Mouse (Mus musculus): ENCODE data around the gene Unc5c. TPM values are rescaled to one million over a fixed set of nuclear protein-coding genes. Genes with fewer than 3 reads are reported as not detected.

The Unc5c gene
- polyA plus RNA-seq, 1 experiment: not detected

DNA sequence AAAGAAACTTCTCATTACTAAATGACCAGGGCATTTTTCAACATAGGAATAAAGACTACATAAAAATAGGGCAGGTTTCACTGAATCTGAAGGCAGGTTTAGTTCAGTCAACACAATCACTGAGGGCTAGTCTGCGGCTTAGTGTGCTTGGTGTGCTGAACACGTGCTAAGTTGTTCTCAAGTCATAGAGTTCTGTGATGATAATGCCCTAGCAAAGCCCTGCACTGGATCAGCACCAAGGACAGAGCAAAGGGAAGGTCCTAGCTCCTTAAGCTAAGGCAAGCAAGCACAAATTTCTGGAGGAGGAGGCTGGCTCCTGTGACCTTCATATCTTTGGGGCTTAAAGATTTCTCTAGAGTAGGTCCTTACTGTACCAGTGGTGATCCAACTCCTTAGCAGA is 346.3 kb downstream of the Unc5c start:
- H3K4me1 ChIP-seq (ENCODE audit: control insufficient read depth, insufficient read depth, low read length): no peaks in the 10 kb centered on the region
- no peak overlapping the region for H3K4me3 ChIP-seq (ENCODE audit: insufficient read depth, low read length)
- TF ChIP-seq CTCF (IDR thresholded peaks at IDR 0.05; ENCODE audit: low read depth, low read length) (no peak), POLR2A (IDR thresholded peaks at IDR 0.05; ENCODE audit: borderline replicate concordance, low read depth, low read length) (no peak)
- no peak overlapping the region for H3K27ac ChIP-seq (ENCODE audit: insufficient read depth, low read depth, low read length)

DNA sequence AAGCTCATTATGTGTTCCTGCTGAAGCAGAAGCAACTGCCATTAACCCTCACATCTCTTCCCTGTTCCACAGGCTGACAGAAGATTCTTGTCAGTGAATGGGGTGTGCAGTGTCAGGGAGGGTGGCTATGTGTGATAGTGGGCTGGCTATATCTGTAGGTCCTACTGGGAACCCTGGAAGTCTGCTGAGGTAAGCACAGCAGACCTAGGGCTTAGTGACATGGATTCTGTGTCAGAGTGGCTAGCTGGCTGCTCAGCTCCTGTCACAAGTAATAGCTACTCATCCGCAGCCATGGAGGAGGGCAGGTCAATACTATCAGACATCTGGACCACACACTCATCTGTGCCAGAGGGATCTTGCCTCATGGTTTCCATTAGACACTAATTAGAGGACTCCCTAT is 349.8 kb downstream of the Unc5c start:
- H3K4me1 ChIP-seq (ENCODE audit: control insufficient read depth, insufficient read depth, low read length): no peaks in the 10 kb centered on the region
- TF ChIP-seq CTCF (IDR thresholded peaks at IDR 0.05; ENCODE audit: low read depth, low read length) (no peak), POLR2A (IDR thresholded peaks at IDR 0.05; ENCODE audit: borderline replicate concordance, low read depth, low read length) (no peak)
- no peak overlapping the region for H3K27ac ChIP-seq (ENCODE audit: insufficient read depth, low read depth, low read length)
- H3K4me3 ChIP-seq (ENCODE audit: insufficient read depth, low read length): no peak overlapping the region

DNA sequence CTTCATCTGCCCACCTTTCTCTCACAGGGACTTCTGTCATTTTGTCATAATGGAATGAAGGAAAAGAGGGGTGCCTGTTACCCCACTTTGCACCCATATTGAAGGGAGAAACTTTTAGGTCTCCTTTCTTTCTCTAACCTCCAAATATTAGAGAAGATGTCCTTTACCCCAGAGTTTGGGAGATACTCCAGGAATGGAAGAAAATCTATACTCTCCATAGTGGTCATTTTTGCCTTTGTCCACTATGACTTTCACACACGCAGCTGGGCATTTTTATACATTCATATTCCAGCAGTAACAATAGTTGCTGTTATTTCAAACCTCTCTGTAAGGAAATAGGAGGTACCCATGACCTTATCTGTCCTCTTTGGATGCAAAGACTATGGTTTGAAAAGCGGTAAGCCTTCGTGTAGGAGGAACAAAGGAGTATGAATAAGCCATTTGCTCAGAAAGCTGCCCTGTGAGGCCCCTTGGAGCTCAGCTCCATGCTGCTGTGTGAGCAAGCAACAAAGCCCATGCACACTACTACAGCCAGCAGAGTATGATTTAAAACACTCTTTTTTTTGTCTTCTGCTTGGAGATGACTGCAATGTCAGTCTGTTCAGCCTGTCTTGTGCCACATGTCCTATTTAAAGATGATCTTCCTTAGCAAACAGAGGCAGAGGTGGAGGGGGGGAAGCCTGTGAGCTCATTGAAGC is 353.7 kb downstream of the Unc5c start:
- no peaks in the 10 kb centered on the region for H3K4me1 ChIP-seq (ENCODE audit: control insufficient read depth, insufficient read depth, low read length)
- no peak overlapping the region for H3K4me3 ChIP-seq (ENCODE audit: insufficient read depth, low read length)
- H3K27ac ChIP-seq (ENCODE audit: insufficient read depth, low read depth, low read length): no peak overlapping the region
- TF ChIP-seq CTCF (IDR thresholded peaks at IDR 0.05; ENCODE audit: low read depth, low read length): no peak
- TF ChIP-seq POLR2A (IDR thresholded peaks at IDR 0.05; ENCODE audit: borderline replicate concordance, low read depth, low read length): no peak

DNA sequence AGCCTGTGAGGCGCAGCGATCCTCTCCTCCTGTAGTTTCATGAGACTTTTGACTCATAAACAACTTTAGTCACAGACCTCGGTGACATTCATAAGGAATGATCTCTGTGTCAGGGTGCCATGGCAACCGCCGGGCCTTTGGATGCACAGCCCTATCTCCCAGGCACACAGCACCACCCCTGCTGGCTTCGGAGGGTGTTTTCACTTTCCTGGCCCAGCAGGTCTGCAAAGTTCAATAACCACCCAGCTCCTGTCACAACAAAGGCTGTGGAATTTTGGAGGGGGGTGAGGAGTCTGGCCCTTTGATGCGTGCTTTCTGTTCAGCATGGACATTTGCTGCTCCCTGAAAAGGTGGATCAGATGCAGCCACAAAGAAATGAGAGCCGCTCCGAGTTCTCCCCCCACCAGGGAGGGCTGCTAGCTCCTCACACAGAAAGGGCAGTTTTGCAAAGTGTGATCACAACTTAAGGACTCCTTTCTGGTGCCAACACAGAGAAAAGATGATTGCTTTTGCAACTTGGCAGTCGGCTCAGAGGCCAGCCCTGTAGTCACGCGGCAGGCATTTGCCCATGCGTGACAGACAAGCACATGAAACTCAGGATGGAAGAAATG is 354.4 kb downstream of the Unc5c start:
- Histone ChIP-seq H3K4me3 (ENCODE audit: insufficient read depth, low read length) (no peak overlapping the region), H3K4me1 (ENCODE audit: control insufficient read depth, insufficient read depth, low read length) (no peaks in the 10 kb centered on the region), H3K27ac (ENCODE audit: insufficient read depth, low read depth, low read length) (no peak overlapping the region)
- TF ChIP-seq POLR2A (IDR thresholded peaks at IDR 0.05; ENCODE audit: borderline replicate concordance, low read depth, low read length) (no peak), CTCF (IDR thresholded peaks at IDR 0.05; ENCODE audit: low read depth, low read length) (no peak)

DNA sequence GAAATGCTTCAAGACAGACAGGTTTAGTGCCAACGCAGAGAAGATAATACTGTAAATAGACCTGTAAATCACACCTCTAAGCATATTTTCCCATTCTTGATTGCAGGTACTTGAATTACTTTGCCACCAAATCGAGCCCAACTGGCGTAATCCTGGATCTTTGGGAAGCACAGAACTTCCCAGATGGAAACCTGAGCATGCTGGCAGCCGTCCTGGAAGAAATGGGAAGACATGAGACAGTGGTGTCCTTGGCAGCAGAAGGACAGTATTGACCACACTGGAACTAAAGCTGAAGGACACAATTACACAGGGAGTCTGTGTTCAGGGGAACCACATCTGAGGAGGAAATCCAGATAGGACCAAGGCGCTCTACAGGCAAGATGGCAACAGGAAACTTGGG is 363.3 kb downstream of the Unc5c start:
- Histone ChIP-seq H3K27ac (ENCODE audit: insufficient read depth, low read depth, low read length) (no peak overlapping the region), H3K4me1 (ENCODE audit: control insufficient read depth, insufficient read depth, low read length) (no peaks in the 10 kb centered on the region), H3K4me3 (ENCODE audit: insufficient read depth, low read length) (no peak overlapping the region)
- TF ChIP-seq POLR2A (IDR thresholded peaks at IDR 0.05; ENCODE audit: borderline replicate concordance, low read depth, low read length) (no peak), CTCF (IDR thresholded peaks at IDR 0.05; ENCODE audit: low read depth, low read length) (no peak)

DNA sequence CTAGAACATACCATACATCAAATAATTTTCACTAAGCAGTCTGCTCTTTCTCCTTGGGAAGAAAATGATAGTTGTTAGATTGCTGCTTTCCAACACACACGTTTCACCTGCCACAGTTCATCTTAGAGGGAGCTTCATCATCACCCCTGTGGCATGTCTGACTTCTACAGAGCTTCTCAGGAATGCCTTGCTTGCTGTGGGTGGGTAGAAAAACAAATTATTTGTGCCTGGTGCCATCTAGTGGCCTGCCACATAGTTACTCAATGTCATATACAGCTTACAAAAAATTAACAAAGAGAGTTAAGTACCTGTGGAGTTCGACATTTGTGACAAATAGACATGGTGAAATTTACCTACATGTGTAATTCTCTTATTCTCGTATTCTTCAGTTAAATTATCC is 366.1 kb downstream of the Unc5c start:
- no peak overlapping the region for H3K4me3 ChIP-seq (ENCODE audit: insufficient read depth, low read length)
- no peak overlapping the region for H3K27ac ChIP-seq (ENCODE audit: insufficient read depth, low read depth, low read length)
- TF ChIP-seq POLR2A (IDR thresholded peaks at IDR 0.05; ENCODE audit: borderline replicate concordance, low read depth, low read length) (no peak), CTCF (IDR thresholded peaks at IDR 0.05; ENCODE audit: low read depth, low read length) (no peak)
- H3K4me1 ChIP-seq (ENCODE audit: control insufficient read depth, insufficient read depth, low read length): no peaks in the 10 kb centered on the region

DNA sequence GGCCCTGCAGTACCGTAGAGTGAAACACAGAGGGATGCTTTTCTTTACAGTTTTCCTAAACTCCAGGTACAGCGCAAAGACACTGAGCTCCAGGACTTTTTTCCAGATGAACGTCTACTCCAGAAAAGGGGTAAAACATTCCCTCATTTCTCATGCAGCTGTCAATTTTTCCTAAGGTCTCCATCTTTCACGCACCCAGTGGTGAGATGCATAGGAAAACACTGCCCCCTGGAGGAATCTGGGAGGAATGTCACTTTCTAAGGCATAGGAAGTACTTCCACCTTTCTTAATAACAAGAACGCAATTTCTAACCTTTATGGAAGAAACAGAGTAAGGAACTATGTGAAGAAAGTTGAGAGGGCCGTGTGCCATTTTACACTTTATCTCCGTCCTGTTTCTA is 373.8 kb downstream of the Unc5c start:
- H3K27ac ChIP-seq (ENCODE audit: insufficient read depth, low read depth, low read length): no peak overlapping the region
- no peaks in the 10 kb centered on the region for H3K4me1 ChIP-seq (ENCODE audit: control insufficient read depth, insufficient read depth, low read length)
- no peak overlapping the region for H3K4me3 ChIP-seq (ENCODE audit: insufficient read depth, low read length)
- TF ChIP-seq POLR2A (IDR thresholded peaks at IDR 0.05; ENCODE audit: borderline replicate concordance, low read depth, low read length) (no peak), CTCF (IDR thresholded peaks at IDR 0.05; ENCODE audit: low read depth, low read length) (no peak)

DNA sequence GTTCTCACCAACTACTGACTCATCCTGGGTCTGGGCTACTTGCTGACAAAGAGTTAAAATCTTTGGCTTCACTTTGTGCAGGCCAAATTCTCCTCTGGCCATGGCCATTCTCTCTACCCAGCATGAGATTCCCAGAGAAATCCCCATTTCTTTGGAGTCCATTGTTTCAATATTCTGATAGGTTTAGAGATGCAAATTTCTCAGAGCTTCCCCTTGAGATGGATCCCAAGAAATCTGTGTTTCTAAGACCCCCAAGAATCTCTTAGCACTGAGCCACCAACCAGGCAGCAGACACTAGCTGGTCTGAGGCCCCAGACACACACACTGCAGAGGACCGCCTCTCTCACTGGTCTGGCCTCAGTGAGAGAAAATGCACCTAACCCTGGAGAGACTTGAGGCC is 384.2 kb downstream of the Unc5c start:
- Histone ChIP-seq H3K27ac (ENCODE audit: insufficient read depth, low read depth, low read length) (no peak overlapping the region), H3K4me3 (ENCODE audit: insufficient read depth, low read length) (no peak overlapping the region), H3K4me1 (ENCODE audit: control insufficient read depth, insufficient read depth, low read length) (no peaks in the 10 kb centered on the region)
- TF ChIP-seq CTCF (IDR thresholded peaks at IDR 0.05; ENCODE audit: low read depth, low read length) (no peak), POLR2A (IDR thresholded peaks at IDR 0.05; ENCODE audit: borderline replicate concordance, low read depth, low read length) (no peak)

DNA sequence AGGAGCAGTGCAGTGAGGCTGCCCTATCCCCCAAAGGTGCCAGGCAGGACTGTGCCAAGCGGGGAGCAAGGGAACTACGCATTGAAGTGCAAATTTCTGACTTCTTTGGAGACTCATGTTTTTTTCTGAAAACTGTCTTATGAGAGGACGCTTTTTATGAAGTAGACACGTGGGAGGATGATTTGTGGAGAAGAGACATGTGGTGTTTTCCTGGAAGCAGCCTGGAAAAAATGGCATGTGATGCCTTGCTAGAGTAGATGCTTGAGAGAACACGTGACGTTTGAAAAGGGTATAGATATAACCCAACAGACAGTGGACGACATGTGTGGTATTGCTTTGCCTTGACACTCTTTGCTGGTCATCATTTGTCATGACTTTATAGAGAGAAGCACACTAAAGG is 385.1 kb downstream of the Unc5c start:
- Histone ChIP-seq H3K27ac (ENCODE audit: insufficient read depth, low read depth, low read length) (no peak overlapping the region), H3K4me3 (ENCODE audit: insufficient read depth, low read length) (no peak overlapping the region), H3K4me1 (ENCODE audit: control insufficient read depth, insufficient read depth, low read length) (no peaks in the 10 kb centered on the region)
- TF ChIP-seq POLR2A (IDR thresholded peaks at IDR 0.05; ENCODE audit: borderline replicate concordance, low read depth, low read length) (no peak), CTCF (IDR thresholded peaks at IDR 0.05; ENCODE audit: low read depth, low read length) (no peak)

DNA sequence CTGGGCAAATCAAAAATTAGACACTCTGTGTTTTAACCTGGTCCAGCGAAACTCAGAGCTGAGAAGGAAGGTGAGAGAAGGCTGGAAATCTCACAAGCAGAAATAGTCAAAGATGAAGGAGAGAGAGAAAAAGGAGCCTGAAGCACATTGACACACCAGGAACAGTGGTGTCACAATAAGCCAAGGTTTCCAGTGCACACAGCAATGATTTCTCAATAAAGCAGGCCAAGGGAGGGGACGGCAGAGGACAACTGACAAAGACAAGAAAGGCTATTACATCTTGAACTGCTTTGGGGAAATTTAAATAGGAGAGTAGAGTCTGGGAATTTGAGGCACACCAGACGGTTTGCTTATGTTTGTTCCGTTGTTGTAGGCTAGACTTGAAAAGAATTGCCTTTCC is 389.3 kb downstream of the Unc5c start:
- TF ChIP-seq CTCF (IDR thresholded peaks at IDR 0.05; ENCODE audit: low read depth, low read length) (no peak), POLR2A (IDR thresholded peaks at IDR 0.05; ENCODE audit: borderline replicate concordance, low read depth, low read length) (no peak)
- no peaks in the 10 kb centered on the region for H3K4me1 ChIP-seq (ENCODE audit: control insufficient read depth, insufficient read depth, low read length)
- no peak overlapping the region for H3K4me3 ChIP-seq (ENCODE audit: insufficient read depth, low read length)
- H3K27ac ChIP-seq (ENCODE audit: insufficient read depth, low read depth, low read length): no peak overlapping the region

Measured in bone marrow macrophage, adult 2 months (primary cell).